Mouse (Mus musculus) CH12.LX (cell line): ENCODE measurements around the gene Hhip. TPM values are rescaled to one million over a fixed set of nuclear protein-coding genes. Genes with fewer than 3 reads are reported as not detected.

ENCODE experiments used
- DNase-seq: peaks from one replicate; pipeline ENCODE4 v3.0.0-alpha.2; 2013; ENCODE audit errors: extremely low read depth
- H3K27ac ChIP-seq: 2 replicates; pipeline ENCODE4 v1.5.1; 2012; ENCODE audit warnings: low read depth, mild to moderate bottlenecking, control low read depth, moderate library complexity; ENCODE audit not compliant: insufficient read depth
- H3K27me3 ChIP-seq: replicated peaks from 2 replicates; pipeline ENCODE3; 2012; ENCODE audit warnings: inconsistent platforms
- H3K36me3 ChIP-seq, 2 experiments: replicated peaks in 1 of 2; 2 replicates each; pipeline versions ENCODE3 to v1.6.1; 2012; ENCODE audit warnings: inconsistent platforms in 1 of 2, low read length in 1 of 2, mild to moderate bottlenecking in 1 of 2, mixed read lengths in 1 of 2, moderate library complexity in 1 of 2; ENCODE audit not compliant: control insufficient read depth in 1 of 2, insufficient read depth in 1 of 2
- H3K4me1 ChIP-seq, 2 experiments: 2 replicates each; pipeline ENCODE4 v1.6.1; 2012; ENCODE audit warnings: inconsistent platforms in 1 of 2, moderate library complexity in 1 of 2; ENCODE audit not compliant: insufficient read depth in 2 of 2, control insufficient read depth in 1 of 2
- H3K4me2 ChIP-seq: 2 replicates; pipeline ENCODE4 v1.6.1; 2012; ENCODE audit warnings: low read depth, mild to moderate bottlenecking, control low read depth; ENCODE audit not compliant: poor library complexity, insufficient read depth, severe bottlenecking
- H3K4me3 ChIP-seq, 3 experiments: fragments of 150-350 bp in 1 of 3; sonication (generic) in 1 of 3; replicated peaks in 1 of 3; 2 replicates each; pipeline versions ENCODE3 to v1.5.1; 2011 to 2012; ENCODE audit warnings: low read depth in 2 of 3, low read length in 2 of 3, mild to moderate bottlenecking in 2 of 3, moderate library complexity in 2 of 3, control low read depth in 1 of 3, improper control_type of control experiment in 1 of 3, inconsistent platforms in 1 of 3, mixed read lengths in 1 of 3; ENCODE audit not compliant: poor library complexity in 1 of 3
- H3K79me2 ChIP-seq: replicated peaks from 2 replicates; pipeline ENCODE4 v1.6.1; 2012; ENCODE audit warnings: mild to moderate bottlenecking, moderate library complexity; ENCODE audit not compliant: control insufficient read depth, poor library complexity, insufficient read depth, severe bottlenecking; ENCODE audit errors: extremely low read depth
- H3K9ac ChIP-seq: 2 replicates; pipeline ENCODE4 v1.6.1; 2012; ENCODE audit warnings: low read depth, mild to moderate bottlenecking, control low read depth, moderate library complexity; ENCODE audit not compliant: insufficient read depth
- H3K9me3 ChIP-seq: replicated peaks from 2 replicates; pipeline ENCODE3; 2012; ENCODE audit warnings: low read length, inconsistent platforms, mixed read lengths
- BHLHE40 ChIP-seq: IDR thresholded peaks from 2 replicates; pipeline ENCODE4 v1.6.1; 2011; ENCODE audit warnings: mild to moderate bottlenecking, low read depth, low read length, improper control_type of control experiment
- CHD1 ChIP-seq: IDR thresholded peaks from 2 replicates; pipeline ENCODE4 v1.6.1; 2012; ENCODE audit warnings: low read depth, low read length, improper control_type of control experiment, inconsistent platforms
- CTCF ChIP-seq, 2 experiments: IDR thresholded peaks in 1 of 2; conservative IDR thresholded peaks in 1 of 2; 2 replicates each; pipeline ENCODE4 v1.5.1; 2011 to 2012; ENCODE audit warnings: low read depth in 2 of 2, low read length in 2 of 2, improper control_type of control experiment in 1 of 2, inconsistent platforms in 1 of 2, mild to moderate bottlenecking in 1 of 2, moderate library complexity in 1 of 2
- ELF1 ChIP-seq: IDR thresholded peaks from 2 replicates; pipeline ENCODE4 v1.6.1; 2014; ENCODE audit warnings: low read depth, mild to moderate bottlenecking, inconsistent platforms, low read length, improper control_type of control experiment
- ETS1 ChIP-seq: conservative IDR thresholded peaks from 2 replicates; pipeline ENCODE4 v1.6.1; 2012; ENCODE audit warnings: low read depth, mild to moderate bottlenecking, inconsistent platforms, low read length, improper control_type of control experiment, moderate library complexity
- GABPA ChIP-seq: IDR thresholded peaks from 2 replicates; pipeline ENCODE4 v1.6.1; 2012; ENCODE audit warnings: low read depth, low read length, improper control_type of control experiment, inconsistent platforms; ENCODE audit not compliant: insufficient replicate concordance
- JUN ChIP-seq: IDR thresholded peaks from 2 replicates; pipeline ENCODE4 v1.6.1; 2011; ENCODE audit warnings: low read depth, mild to moderate bottlenecking, low read length, improper control_type of control experiment, moderate library complexity; ENCODE audit not compliant: insufficient read depth
- JUND ChIP-seq: conservative IDR thresholded peaks from 2 replicates; pipeline ENCODE4 v1.6.1; 2011; ENCODE audit warnings: low read depth, low read length, improper control_type of control experiment
- MAFK ChIP-seq: IDR thresholded peaks from 2 replicates; pipeline ENCODE4 v1.6.1; 2011; ENCODE audit warnings: low read length, improper control_type of control experiment; ENCODE audit not compliant: insufficient replicate concordance
- MAX ChIP-seq: IDR thresholded peaks from 2 replicates; pipeline ENCODE4 v1.6.1; 2011; ENCODE audit warnings: low read length, improper control_type of control experiment
- MAZ ChIP-seq: IDR thresholded peaks from 2 replicates; pipeline ENCODE4 v1.6.1; 2012; ENCODE audit warnings: low read depth, mild to moderate bottlenecking, inconsistent platforms, low read length, improper control_type of control experiment, moderate library complexity
- MEF2A ChIP-seq: IDR thresholded peaks from 2 replicates; pipeline ENCODE4 v1.6.1; 2014; ENCODE audit warnings: low read depth, mild to moderate bottlenecking, inconsistent platforms, low read length, improper control_type of control experiment, borderline replicate concordance
- MYC ChIP-seq: IDR thresholded peaks from 2 replicates; pipeline ENCODE4 v1.6.1; 2011; ENCODE audit warnings: low read depth, mild to moderate bottlenecking, improper control_type of control experiment, low read length
- NELFE ChIP-seq: IDR thresholded peaks from 2 replicates; pipeline ENCODE4 v1.6.1; 2011; ENCODE audit warnings: low read depth, low read length, improper control_type of control experiment
- PAX5 ChIP-seq: IDR thresholded peaks from 2 replicates; pipeline ENCODE4 v1.6.1; 2012; ENCODE audit warnings: low read length, inconsistent platforms, mixed read lengths
- POLR2A ChIP-seq: IDR thresholded peaks from 2 replicates; pipeline ENCODE4 v1.6.1; 2011; ENCODE audit warnings: low read depth, mild to moderate bottlenecking, improper control_type of control experiment, low read length
- POLR2AphosphoS2 ChIP-seq: IDR thresholded peaks from 2 replicates; pipeline ENCODE4 v1.6.1; 2011; ENCODE audit warnings: low read depth, low read length, improper control_type of control experiment
- RAD21 ChIP-seq: IDR thresholded peaks from 2 replicates; pipeline ENCODE4 v1.6.1; 2011; ENCODE audit warnings: low read depth, mild to moderate bottlenecking, low read length, improper control_type of control experiment, moderate library complexity
- RCOR1 ChIP-seq: conservative IDR thresholded peaks from 2 replicates; pipeline ENCODE4 v1.6.1; 2012; ENCODE audit warnings: low read depth, mild to moderate bottlenecking, inconsistent platforms, low read length, improper control_type of control experiment
- SMC3 ChIP-seq: IDR thresholded peaks from 2 replicates; pipeline ENCODE4 v1.6.1; 2011; ENCODE audit warnings: low read depth, low read length, improper control_type of control experiment
- TBP ChIP-seq: conservative IDR thresholded peaks from 2 replicates; pipeline ENCODE4 v1.6.1; 2011; ENCODE audit warnings: low read depth, low read length, improper control_type of control experiment
- UBTF ChIP-seq: IDR thresholded peaks from 2 replicates; pipeline ENCODE4 v1.6.1; 2012; ENCODE audit warnings: low read depth, mild to moderate bottlenecking, inconsistent platforms, low read length, improper control_type of control experiment, moderate library complexity
- USF1 ChIP-seq: IDR thresholded peaks from 2 replicates; pipeline ENCODE4 v1.6.1; 2014; ENCODE audit warnings: low read depth, mild to moderate bottlenecking, inconsistent platforms, low read length, improper control_type of control experiment
- USF2 ChIP-seq: conservative IDR thresholded peaks from 2 replicates; pipeline ENCODE4 v1.6.1; 2011; ENCODE audit warnings: low read depth, low read length, improper control_type of control experiment
- ZC3H11A ChIP-seq: IDR thresholded peaks from 2 replicates; pipeline ENCODE4 v1.6.1; 2012; ENCODE audit warnings: low read depth, mild to moderate bottlenecking, inconsistent platforms, low read length, improper control_type of control experiment
- ZMIZ1 ChIP-seq: IDR thresholded peaks from 2 replicates; pipeline ENCODE4 v1.6.1; 2012; ENCODE audit warnings: low read depth, mild to moderate bottlenecking, inconsistent platforms, low read length, improper control_type of control experiment
- dilution Hi-C: fragments of 300-500 bp; cut with MboI; formaldehyde crosslinking; loops from 2 replicates; pipeline ENCODE4 v1.14.3; 2020; ENCODE audit warnings: low sequenced_read_pairs; ENCODE audit not compliant: extremely low pct_unique_long_range_greater_than_20kb, extremely low pct_ligation_motif_present
- in situ Hi-C: fragments of 300-500 bp; cut with MboI; formaldehyde crosslinking; loops from 3 replicates; pipeline ENCODE4 v1.14.3; 2019; ENCODE audit warnings: low sequenced_read_pairs, low pct_ligation_motif_present, low pct_unique_long_range_greater_than_20kb, mixed read lengths
- polyA plus RNA-seq: library from polyadenylated mRNA; unstranded; fragments of >175 nt; gene quantifications from 2 replicates; pipeline ENCODE4 v1.2.1, GENCODE M21; 2012; ENCODE audit warnings: low read depth; ENCODE audit not compliant: insufficient read length
- total RNA-seq, 2 experiments: library from RNA; depleted of rRNA; stranded (reverse); fragments of 300-350 nt in 1 of 2; fragments of >200 nt in 1 of 2; gene quantifications; 2 replicates each; pipeline ENCODE4 v1.2.3; 2012 to 2014

Gene Hhip
- total and polyA plus RNA-seq, 3 experiments, result not detected

DNA sequence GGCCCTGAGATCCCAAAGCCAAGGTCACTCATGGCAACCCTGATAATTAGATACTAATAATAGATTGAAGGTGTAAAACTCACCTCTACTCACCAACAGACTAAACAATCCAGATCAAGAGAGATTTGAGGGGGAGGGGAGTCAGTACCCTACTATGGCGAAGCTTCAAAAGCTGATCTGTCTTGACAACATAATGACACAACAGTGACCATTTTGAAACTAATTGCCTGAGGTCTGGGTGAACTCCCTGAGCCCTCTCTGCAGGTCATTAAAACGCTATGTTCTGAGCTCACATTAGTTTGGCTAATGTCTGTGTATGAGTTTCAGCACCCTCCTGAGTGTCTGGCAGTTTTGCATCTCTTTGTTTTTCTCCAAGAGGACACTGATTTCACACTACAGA, 72.9 kb downstream of the Hhip start:
- dilution Hi-C loops (no loop called here), in situ Hi-C loops (no loop called here)

DNA sequence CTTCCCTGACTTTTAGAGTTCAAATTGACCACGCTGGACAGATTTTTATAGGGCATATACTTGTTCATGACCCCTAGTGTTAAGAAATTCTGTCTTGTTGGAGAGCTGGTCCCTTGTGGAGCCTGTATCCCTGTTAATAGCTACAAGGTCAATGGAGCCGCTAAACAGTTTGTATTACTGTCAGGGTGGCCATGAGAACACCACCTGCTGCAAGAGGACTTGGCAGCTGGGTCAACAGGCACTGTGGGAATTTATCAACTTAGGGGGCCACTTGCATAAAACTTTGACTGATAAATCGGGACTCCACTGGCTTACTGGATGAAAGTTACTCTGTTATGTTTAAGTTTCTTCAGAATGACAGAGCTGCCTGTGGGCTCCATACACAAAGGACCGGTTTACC, 75.7 kb downstream of the Hhip start:
- no peak for DNase-seq
- in situ Hi-C loops, result no loop called here
- H3K79me2 ChIP-seq, result no peaks in the 10 kb centered on the region
- H3K4me2 ChIP-seq, result no peak overlapping the region
- no peaks in the 10 kb centered on the region for H3K27me3 ChIP-seq
- H3K9me3 ChIP-seq, result no peaks in the 10 kb centered on the region
- TF ChIP-seq RAD21, result no peak
- no peak for TF ChIP-seq UBTF
- TF ChIP-seq USF1, result no peak
- no peak for TF ChIP-seq MAX
- no peak for TF ChIP-seq MAFK
- no peak for TF ChIP-seq ETS1
- no peak for TF ChIP-seq MAZ
- TF ChIP-seq USF2, result no peak
- TF ChIP-seq ELF1, result no peak
- TF ChIP-seq POLR2AphosphoS2, result no peak
- no peak for TF ChIP-seq CTCF (conservative IDR thresholded peaks at IDR 0.05 in 1 of 2, IDR thresholded peaks at IDR 0.05 in 1 of 2; ENCODE audit: low read depth in 2 of 2, low read length in 2 of 2)
- TF ChIP-seq ZMIZ1, result no peak
- no peak for TF ChIP-seq ZC3H11A
- no peak for TF ChIP-seq BHLHE40
- no peak for TF ChIP-seq RCOR1
- no peak for TF ChIP-seq TBP
- no peak overlapping the region for H3K27ac ChIP-seq
- H3K36me3 ChIP-seq, result no peaks in the 10 kb centered on the region
- no peak overlapping the region for H3K4me3 ChIP-seq
- H3K9ac ChIP-seq, result no peak overlapping the region
- dilution Hi-C loops, result no loop called here
- no peaks in the 10 kb centered on the region for H3K4me1 ChIP-seq

More for the DNA sequence above, 72.9 kb downstream of the Hhip start:
- no peak for TF ChIP-seq CTCF (conservative IDR thresholded peaks at IDR 0.05 in 1 of 2, IDR thresholded peaks at IDR 0.05 in 1 of 2; ENCODE audit: low read depth in 2 of 2, low read length in 2 of 2)
- TF ChIP-seq PAX5, result no peak
- TF ChIP-seq MYC, result no peak
- no peak for TF ChIP-seq JUND
- no peak for TF ChIP-seq NELFE
- no peak for TF ChIP-seq USF1
- TF ChIP-seq SMC3, result no peak
- no peak for TF ChIP-seq ETS1
- no peak for TF ChIP-seq CHD1
- no peak for TF ChIP-seq BHLHE40
- no peak for TF ChIP-seq MAFK
- TF ChIP-seq ZMIZ1, result no peak
- no peak for TF ChIP-seq ELF1
- TF ChIP-seq POLR2A, result no peak
- no peak for TF ChIP-seq GABPA
- TF ChIP-seq JUN, result no peak
- TF ChIP-seq TBP, result no peak
- TF ChIP-seq MAZ, result no peak
- TF ChIP-seq MEF2A, result no peak
- Histone ChIP-seq H3K79me2 (no peaks in the 10 kb centered on the region), H3K9ac (no peak overlapping the region), H3K4me3 (no peak overlapping the region), H3K36me3 (no peaks in the 10 kb centered on the region), H3K27ac (no peak overlapping the region), H3K27me3 (no peaks in the 10 kb centered on the region), H3K4me2 (no peak overlapping the region), H3K9me3 (no peaks in the 10 kb centered on the region), H3K4me1 (no peaks in the 10 kb centered on the region)
- DNase-seq, result no peak
